Mouse (Mus musculus) cortical plate, adult 2 months (tissue): ENCODE data around the gene Auts2. TPM values are rescaled to one million over a fixed set of nuclear protein-coding genes. Genes with fewer than 3 reads are reported as not detected.

Experiments used
- H3K27ac ChIP-seq: fragments of 200-500 bp; 2 replicates; pipeline ENCODE4 v1.5.1; 2012; ENCODE audit warnings: low read length, control low read depth, inconsistent platforms; ENCODE audit not compliant: insufficient read depth
- H3K4me1 ChIP-seq: fragments of 200-500 bp; 2 replicates; pipeline ENCODE4 v1.6.1; 2011; ENCODE audit warnings: low read length; ENCODE audit not compliant: control insufficient read depth, insufficient read depth
- H3K4me3 ChIP-seq: fragments of 200-500 bp; 2 replicates; pipeline ENCODE4 v1.5.1; 2011; ENCODE audit warnings: mild to moderate bottlenecking, low read length, control low read depth; ENCODE audit not compliant: insufficient read depth
- CTCF ChIP-seq: fragments of 200-500 bp; IDR thresholded peaks from 2 replicates; pipeline ENCODE4 v1.5.1; 2011; ENCODE audit warnings: mild to moderate bottlenecking, control low read depth, low read length; ENCODE audit not compliant: insufficient read depth; ENCODE audit errors: extremely low read depth
- POLR2A ChIP-seq: fragments of 200-500 bp; IDR thresholded peaks from 2 replicates; pipeline ENCODE4 v1.6.1; 2011; ENCODE audit warnings: mild to moderate bottlenecking, low read length, control low read depth; ENCODE audit not compliant: insufficient read depth; ENCODE audit errors: extremely low read depth
- polyA plus RNA-seq: library from polyadenylated mRNA; depleted of rRNA; stranded (reverse); fragments of >200 nt; gene quantifications from 2 replicates; pipeline ENCODE4 v1.2.3, GENCODE M21; 2012

The Auts2 gene
- polyA plus RNA-seq, 1 experiment: 29.7 TPM

DNA sequence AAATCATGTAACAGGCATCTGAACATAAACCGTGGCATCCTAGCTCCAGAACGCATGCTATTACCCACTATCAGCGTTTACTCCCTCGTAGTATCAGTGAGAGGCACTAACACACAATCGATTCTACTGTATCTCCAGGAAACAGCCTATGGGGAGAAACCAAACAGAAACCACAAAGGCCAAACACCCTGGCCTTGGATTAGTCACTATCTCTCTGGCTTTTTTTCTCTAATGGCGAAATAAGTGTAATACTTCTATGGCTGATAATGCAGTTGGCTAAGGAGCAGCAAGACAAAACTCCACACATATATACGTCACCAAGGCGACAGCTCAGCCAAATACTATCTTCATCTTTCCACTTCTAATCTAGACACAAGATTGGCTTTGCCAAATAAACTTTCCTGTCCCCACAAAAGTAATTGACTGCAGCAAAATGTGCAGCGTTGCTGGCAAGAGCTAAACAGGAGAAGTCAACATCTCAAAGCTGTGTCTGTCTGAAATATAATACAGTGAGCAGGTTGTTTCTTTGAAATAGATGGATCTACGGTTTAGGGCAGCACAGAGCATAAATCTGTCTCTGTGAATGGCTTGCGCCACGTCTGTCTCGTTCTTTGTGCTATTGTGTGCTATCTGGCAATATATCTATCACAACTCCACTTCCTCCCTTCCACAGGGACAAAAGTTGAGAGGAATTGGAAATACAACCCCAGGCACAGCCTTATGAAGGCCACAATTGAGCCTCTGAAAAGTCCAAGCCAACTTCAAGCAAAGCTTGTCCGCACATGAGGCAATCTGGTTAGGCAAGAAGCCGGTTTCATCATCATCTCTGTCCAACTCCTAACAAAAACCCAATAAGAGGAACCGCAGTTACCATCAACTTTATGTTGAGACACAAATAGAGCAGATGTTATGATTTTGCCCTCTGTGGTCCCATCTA is 76.4 kb downstream of the Auts2 start:
- no peak overlapping the region for H3K4me3 ChIP-seq
- no peak overlapping the region for H3K27ac ChIP-seq
- TF ChIP-seq POLR2A (no peak), CTCF (no peak)
- H3K4me1 ChIP-seq: peaks cover 3% of the 10 kb centered on the region

DNA sequence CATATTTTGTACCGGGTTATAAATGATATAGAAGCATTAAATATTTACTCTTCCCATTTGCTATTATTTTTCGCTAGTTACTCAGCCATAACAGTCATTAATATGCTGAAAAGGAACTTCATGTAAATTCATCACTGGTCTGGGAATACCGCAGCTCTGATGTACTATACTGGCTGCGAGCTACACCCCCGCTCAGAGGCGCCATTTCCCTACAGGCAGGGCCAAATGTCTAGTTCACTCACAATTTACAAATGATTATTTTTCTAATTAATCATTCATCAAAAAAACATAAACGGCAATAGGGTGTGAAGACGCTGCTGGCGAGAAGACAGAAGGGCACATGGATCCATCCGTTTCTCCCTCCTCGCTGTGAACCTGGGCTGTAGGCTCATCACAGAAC is 80.6 kb downstream of the Auts2 start:
- Histone ChIP-seq H3K27ac (no peak overlapping the region), H3K4me3 (no peak overlapping the region), H3K4me1 (peaks cover 2% of the 10 kb centered on the region; the same call in 1 of the 2 replicates)
- TF ChIP-seq CTCF (no peak), POLR2A (no peak)

DNA sequence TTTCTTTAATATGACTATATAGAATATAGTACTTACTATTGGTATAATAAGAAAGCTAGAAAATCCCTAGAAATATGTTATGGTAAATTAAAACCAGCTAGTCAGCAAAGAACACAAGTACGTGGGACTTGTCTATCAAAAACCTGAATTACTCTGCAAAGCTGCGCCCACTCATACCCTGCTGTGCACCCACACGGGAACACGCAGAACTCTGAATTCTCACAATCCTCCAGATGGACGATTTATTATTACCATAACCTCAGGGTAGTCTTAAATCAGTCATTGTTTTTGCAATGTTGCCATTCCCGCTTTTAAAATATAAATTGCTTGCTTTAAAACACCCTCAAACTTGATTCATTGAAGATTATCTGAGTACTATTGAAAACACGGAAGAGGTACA is 84.6 kb downstream of the Auts2 start:
- Histone ChIP-seq H3K4me1 (peaks cover 2% of the 10 kb centered on the region; the same call in 1 of the 2 replicates), H3K4me3 (no peak overlapping the region)
- TF ChIP-seq POLR2A (no peak), CTCF (no peak)

DNA sequence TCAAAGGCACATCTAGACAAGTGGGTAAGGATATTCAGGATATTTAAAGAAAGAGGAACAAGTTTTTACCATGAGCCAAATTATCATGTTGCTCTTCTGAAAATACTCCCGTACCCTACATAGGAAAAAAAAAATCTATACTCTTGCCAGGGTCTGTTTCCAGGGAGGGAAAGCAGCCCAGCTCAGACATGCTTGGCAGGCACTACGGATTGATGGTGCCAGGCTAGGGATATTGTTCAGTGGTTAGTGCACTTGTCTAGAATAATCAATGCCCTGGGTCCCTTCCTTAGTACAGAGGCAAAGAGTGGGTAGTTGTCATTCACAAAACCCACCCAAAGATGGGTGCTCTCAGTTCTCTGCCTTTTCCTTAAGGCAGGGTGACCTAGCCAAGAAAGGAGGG is 90.8 kb downstream of the Auts2 start:
- TF ChIP-seq CTCF: no peak
- TF ChIP-seq POLR2A: no peak
- H3K27ac ChIP-seq: no peak overlapping the region

More for the DNA sequence above, 84.6 kb downstream of the Auts2 start:
- H3K27ac ChIP-seq: no peak overlapping the region

DNA sequence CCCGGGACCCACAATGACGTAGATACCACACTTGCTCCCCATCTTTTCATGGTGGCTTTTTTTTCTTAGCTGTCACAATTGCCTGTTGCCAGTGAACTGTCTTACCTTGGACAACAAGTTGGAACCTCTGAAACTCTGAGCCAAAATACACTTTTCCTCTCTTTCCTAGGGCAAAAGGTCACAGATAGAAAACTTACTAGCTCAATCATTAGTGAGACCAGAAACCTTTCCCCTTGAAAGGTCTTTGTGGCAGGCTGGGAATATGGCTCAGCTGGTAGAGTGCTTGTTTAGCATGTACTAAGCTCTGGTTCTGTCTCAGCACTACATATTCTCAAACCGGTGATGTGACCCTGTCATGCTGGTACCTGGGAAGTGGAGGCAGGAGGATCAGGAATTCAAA is 93.1 kb downstream of the Auts2 start:
- no peak overlapping the region for H3K4me3 ChIP-seq
- H3K27ac ChIP-seq: no peak overlapping the region
- no peaks in the 10 kb centered on the region; the same call in 1 of the 2 replicates for H3K4me1 ChIP-seq
- no peak for TF ChIP-seq CTCF
- TF ChIP-seq POLR2A: no peak

More for the DNA sequence above, 90.8 kb downstream of the Auts2 start:
- Histone ChIP-seq H3K4me3 (no peak overlapping the region), H3K4me1 (no peaks in the 10 kb centered on the region; the same call in 1 of the 2 replicates)

DNA sequence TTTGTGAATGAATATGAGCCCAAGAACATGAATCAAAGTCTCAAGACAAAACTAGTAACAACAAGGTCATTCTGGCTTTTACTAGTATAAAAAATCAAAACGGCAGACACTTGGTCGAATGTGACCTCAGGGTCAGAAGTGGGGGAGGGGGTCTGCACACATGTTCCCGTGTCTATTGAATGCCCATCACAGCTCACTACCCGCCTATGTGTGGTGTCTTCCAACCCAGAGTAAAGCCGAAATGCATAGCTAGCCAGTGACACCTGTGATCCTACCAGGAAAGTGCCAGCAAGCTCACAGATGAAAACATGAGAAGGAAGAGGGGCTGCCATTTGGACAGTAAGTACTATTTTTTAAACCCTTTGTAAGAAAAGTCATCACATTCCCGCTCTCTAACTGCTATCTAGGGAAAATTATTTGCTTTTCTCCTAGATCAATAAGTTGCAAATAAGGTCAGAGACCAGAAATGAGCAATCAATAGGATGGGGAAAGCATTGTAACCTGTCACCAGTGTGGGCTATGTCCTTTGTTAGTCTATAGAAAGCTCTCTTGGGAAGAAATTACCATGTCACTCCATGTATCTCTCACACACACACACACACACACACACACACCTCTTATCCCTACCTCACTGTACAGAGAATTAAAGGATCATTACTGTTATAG is 94.6 kb downstream of the Auts2 start:
- Histone ChIP-seq H3K4me1 (peaks cover 1% of the 10 kb centered on the region; the same call in 1 of the 2 replicates), H3K4me3 (no peak overlapping the region), H3K27ac (no peak overlapping the region)
- TF ChIP-seq POLR2A (no peak), CTCF (no peak)

DNA sequence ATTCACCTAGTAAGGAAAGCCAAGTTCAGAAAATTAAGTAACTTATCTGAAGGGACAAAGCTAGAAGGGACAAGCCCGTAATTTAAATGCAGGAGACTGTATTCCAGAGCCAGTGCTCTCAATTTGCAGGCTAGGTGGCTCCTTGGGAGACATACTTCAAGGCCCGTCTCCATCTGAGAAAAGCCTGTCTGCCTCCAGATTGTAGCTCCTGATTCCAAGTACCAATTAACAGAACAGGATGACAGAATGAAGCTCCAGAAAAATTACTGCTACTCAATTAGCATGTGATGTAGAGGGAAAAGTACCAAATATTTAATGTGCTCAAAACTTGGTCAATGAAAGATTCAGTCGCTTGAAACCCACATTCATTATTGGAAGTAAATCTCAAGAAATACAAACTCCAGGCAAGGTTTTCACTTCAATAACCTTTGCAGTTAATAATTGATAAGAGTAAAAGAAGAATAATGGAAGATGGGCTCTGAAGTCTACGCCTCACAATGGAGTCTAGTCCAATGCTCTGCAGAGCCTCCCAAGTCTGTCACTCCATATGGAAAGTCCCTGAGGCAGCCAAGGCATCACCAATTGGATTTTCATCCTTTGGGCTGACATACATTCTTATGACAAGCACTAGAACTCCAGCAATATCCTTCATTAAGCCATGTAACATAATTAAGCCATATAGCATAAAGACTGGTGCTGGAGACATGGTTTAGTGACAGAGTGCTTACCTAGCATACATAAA is 97.8 kb downstream of the Auts2 start:
- no peak overlapping the region for H3K4me3 ChIP-seq
- no peak overlapping the region for H3K27ac ChIP-seq
- peaks cover 1% of the 10 kb centered on the region for H3K4me1 ChIP-seq
- no peak for TF ChIP-seq CTCF
- no peak for TF ChIP-seq POLR2A

DNA sequence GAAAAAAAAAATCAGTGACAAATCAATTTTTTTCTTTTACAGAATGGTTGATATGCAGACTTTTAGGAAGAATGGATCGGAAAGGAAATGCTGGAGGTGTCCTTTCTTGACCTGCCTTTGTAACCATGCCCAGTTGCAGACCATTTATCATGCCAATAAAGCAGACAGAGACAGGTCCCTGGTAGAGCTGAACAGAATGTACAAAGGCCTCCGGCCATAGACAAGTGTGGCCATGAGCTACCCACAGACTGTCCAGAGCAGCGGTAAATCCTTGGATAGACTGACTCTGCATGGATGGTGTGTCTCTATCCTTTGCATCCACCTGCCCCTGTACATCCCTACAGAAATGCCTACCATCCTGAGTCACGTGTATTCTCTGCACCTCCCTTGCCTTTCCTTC is 100.2 kb downstream of the Auts2 start:
- TF ChIP-seq CTCF: no peak
- no peak for TF ChIP-seq POLR2A
- peaks cover 1% of the 10 kb centered on the region for H3K4me1 ChIP-seq
- H3K4me3 ChIP-seq: no peak overlapping the region
- no peak overlapping the region for H3K27ac ChIP-seq

DNA sequence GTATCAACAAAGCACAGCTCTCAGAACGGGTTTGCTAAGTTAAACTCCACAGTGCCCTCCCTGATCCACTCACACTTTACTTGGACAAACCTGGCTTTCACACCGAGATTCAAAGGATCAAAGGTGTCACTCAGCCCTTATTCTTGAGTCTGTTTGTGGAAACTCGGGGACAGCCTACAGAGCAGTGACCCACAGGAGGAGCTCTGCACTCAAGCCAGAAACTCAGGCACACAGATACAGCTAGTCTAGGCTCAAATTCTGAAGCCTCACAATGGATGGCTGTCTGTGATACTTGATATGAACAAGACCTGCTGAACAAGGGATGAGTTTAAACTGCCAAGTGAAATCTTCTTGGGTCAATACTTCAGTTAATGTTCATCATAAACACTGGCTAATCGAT is 104.7 kb downstream of the Auts2 start:
- TF ChIP-seq POLR2A: no peak
- no peak for TF ChIP-seq CTCF
- Histone ChIP-seq H3K27ac (no peak overlapping the region), H3K4me1 (no peaks in the 10 kb centered on the region; the same call in 1 of the 2 replicates), H3K4me3 (no peak overlapping the region)

DNA sequence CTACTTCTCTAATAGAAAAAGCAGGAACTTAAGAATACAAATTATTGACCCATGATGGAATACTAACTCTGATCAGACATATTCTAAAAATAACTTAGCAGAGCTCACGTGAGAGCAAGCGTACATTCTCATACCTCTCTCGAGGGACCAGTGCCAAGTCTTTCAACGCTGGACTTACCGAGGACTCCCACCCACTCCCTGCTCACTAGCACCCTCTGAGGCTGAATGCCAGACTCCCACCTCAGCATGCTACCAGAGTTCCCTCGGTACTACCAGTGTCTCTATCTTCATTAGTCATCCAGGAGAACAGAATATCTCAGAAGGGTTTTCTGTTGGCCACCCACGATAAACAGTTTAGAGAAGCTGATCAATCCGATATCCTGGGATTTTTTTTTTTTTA is 105.2 kb downstream of the Auts2 start:
- H3K4me3 ChIP-seq: no peak overlapping the region
- H3K4me1 ChIP-seq: no peaks in the 10 kb centered on the region; the same call in 1 of the 2 replicates

More for the DNA sequence above, 105.2 kb downstream of the Auts2 start:
- TF ChIP-seq CTCF (no peak), POLR2A (no peak)
- H3K27ac ChIP-seq: no peak overlapping the region
